Mouse (Mus musculus) embryonic fibroblast, embryonic 13.5 days (primary cell): Measurements from ENCODE around the gene Adra1b. TPM values are rescaled to one million over a fixed set of nuclear protein-coding genes. Genes with fewer than 3 reads are reported as not detected.
A peak's percentile ranks its signal among the peaks of the same experiment; 100 is the strongest.

ENCODE experiments used
- H3K27ac ChIP-seq: 2 replicates; pipeline ENCODE4 v1.5.1; 2012; ENCODE audit warnings: low read length, control low read depth, inconsistent platforms; ENCODE audit not compliant: insufficient read depth
- H3K4me1 ChIP-seq: 2 replicates; pipeline ENCODE4 v1.6.1; 2011; ENCODE audit warnings: low read length; ENCODE audit not compliant: control insufficient read depth, insufficient read depth
- H3K4me3 ChIP-seq: 2 replicates; pipeline ENCODE4 v1.5.1; 2011; ENCODE audit warnings: mild to moderate bottlenecking, control low read depth, low read length; ENCODE audit not compliant: insufficient read depth
- CTCF ChIP-seq: IDR thresholded peaks from 2 replicates; pipeline ENCODE4 v1.5.1; 2011; ENCODE audit warnings: mild to moderate bottlenecking, control low read depth, low read length, moderate library complexity, borderline replicate concordance; ENCODE audit not compliant: insufficient read depth
- POLR2A ChIP-seq: IDR thresholded peaks from 2 replicates; pipeline ENCODE4 v1.6.1; 2011; ENCODE audit warnings: low read depth, mild to moderate bottlenecking, control low read depth, low read length, moderate library complexity
- polyA plus RNA-seq: library from polyadenylated mRNA; stranded (reverse); fragments of >200 nt; gene quantifications from 2 replicates; pipeline ENCODE4 v1.2.4, GENCODE M21; 2011; ENCODE audit warnings: low read depth; ENCODE audit not compliant: missing spikeins, insufficient read length

The Adra1b gene
- polyA plus RNA-seq, 1 experiment, result 2.7 TPM

DNA sequence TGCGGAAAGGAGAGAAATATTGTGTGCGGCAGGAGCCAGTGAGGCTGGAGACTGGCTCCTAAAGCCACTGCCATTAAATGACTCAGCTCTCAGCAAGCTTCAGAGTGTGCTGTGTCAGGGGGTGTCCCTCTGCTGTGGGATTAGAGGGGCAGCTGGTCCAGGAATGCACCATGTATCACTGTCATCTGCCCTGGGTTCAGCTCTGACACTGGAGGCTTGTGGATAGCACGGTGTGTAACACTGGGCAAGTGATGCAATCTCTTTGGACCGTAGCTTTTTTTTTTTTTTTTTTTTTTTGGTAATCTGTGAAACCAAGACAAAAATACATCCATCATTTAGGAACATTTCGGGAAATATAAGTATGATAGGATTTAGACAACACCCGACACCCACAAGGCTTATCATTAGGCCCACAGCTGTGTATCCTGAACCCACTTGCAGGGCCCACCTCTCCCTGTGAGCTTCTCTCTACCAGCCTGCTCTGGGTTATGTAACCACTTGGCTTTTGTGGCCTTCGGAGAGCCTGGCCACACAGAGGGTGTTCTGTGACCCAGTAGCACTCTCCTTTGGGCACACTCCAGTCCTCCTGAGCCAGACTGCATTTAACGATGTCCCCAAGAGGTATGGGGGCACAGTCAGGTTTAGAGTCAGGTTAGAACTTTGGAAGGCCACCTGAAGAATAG lies 26.3 kb upstream of the Adra1b start:
- TF ChIP-seq POLR2A, result no peak
- TF ChIP-seq CTCF, result no peak
- Histone ChIP-seq H3K4me3 (no peak overlapping the region), H3K4me1 (peaks cover 11% of the 10 kb centered on the region)

DNA sequence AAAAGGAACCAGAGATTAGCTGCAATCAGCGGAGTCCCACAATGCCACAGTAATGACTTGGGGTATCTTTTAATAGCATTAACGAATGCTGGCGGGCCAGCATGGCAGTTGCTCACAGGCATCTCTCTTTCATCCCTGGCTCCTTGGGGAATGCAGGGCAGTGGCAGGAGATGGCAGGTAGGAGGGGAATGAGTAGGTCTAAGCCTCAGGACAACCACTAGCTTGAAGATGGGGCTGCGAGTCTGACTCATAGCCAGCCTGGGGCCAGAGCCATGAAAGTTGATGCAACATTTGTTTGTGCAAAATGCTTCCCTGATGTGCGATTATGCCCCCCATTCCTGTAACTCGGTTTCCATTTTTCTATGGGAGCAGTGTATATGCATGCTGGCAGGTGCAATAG lies 25.2 kb upstream of the Adra1b start:
- Histone ChIP-seq H3K4me1 (peaks cover 15% of the 10 kb centered on the region), H3K27ac (no peak overlapping the region), H3K4me3 (no peak overlapping the region)
- TF ChIP-seq CTCF (no peak), POLR2A (no peak)

More for the DNA sequence above, 26.3 kb upstream of the Adra1b start:
- H3K27ac ChIP-seq, result peak overlapping the region; percentile 19; the same call in 1 of the 2 replicates

DNA sequence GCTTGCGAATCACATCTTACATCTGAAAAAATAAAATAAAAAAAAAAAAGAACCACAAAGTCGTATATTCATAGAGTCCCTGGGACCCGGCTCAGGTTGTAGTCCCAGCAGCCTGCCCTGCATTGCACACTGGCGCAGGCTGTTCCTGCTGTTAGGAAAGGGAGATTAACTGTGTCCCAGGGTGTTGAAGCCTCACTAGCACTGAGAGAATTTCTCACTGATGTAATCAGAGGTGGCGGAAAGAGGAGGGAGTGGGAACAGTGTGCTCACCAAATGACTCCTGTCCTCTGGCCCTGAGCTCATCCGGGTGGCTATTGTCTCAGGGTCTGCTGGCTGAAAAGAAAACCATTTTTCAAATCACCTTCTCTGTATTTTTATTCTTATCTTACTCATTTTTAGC lies 24.6 kb upstream of the Adra1b start:
- Histone ChIP-seq H3K4me1 (peaks cover 18% of the 10 kb centered on the region), H3K4me3 (no peak overlapping the region), H3K27ac (no peak overlapping the region)
- TF ChIP-seq CTCF, result no peak
- no peak for TF ChIP-seq POLR2A

DNA sequence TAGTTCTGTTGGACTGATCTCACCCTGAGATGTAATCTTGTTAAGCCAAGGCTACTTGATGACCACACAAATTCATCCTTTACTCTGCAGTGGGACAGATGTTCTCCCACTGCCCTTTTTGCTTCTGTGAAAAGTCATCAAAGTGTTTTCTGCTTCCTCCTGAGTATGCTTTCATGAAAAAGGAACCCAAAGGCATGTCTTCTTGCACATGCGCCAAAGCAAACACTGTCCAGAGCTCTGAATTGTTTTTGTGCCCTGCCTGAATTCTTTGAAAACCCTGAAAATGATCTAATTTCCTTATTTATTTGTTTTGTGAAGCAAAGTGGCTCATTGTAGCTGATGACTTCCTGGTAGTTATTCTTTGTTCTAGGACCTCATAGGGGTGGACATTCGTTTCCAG lies 20.7 kb upstream of the Adra1b start:
- H3K27ac ChIP-seq, result peak overlapping the region; percentile 54
- TF ChIP-seq CTCF (no peak), POLR2A (no peak)
- peaks cover 13% of the 10 kb centered on the region for H3K4me1 ChIP-seq
- no peak overlapping the region for H3K4me3 ChIP-seq

DNA sequence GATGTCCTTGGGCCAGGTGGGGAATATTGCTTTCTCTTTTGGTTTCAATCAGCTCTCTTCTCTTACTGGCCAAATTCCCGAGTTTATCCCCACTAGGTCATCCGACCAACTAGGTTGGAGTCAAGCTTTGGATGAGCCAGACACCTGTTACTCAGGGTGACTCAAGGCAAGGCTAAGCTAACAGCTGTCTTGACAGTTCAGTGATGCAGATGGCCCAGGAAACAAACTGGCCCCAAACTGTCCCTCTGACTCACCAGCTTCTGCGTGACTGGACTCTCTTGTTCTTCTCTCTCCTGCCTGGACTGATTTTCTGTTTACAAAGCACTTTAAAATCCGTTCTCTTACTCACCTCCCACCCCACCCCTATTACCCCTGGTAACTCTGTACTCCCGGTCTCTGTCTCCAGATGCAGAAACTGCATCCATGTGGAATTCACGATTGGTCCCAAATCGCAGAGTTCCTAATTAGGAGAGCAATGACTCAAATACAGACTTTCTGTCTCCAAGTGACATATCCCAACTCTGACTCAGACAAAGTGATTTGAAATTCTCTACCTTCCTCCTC lies 18.6 kb upstream of the Adra1b start:
- H3K27ac ChIP-seq, result peak overlapping the region; percentile 82
- peaks cover 13% of the 10 kb centered on the region for H3K4me1 ChIP-seq
- TF ChIP-seq CTCF, result no peak
- TF ChIP-seq POLR2A, result no peak

DNA sequence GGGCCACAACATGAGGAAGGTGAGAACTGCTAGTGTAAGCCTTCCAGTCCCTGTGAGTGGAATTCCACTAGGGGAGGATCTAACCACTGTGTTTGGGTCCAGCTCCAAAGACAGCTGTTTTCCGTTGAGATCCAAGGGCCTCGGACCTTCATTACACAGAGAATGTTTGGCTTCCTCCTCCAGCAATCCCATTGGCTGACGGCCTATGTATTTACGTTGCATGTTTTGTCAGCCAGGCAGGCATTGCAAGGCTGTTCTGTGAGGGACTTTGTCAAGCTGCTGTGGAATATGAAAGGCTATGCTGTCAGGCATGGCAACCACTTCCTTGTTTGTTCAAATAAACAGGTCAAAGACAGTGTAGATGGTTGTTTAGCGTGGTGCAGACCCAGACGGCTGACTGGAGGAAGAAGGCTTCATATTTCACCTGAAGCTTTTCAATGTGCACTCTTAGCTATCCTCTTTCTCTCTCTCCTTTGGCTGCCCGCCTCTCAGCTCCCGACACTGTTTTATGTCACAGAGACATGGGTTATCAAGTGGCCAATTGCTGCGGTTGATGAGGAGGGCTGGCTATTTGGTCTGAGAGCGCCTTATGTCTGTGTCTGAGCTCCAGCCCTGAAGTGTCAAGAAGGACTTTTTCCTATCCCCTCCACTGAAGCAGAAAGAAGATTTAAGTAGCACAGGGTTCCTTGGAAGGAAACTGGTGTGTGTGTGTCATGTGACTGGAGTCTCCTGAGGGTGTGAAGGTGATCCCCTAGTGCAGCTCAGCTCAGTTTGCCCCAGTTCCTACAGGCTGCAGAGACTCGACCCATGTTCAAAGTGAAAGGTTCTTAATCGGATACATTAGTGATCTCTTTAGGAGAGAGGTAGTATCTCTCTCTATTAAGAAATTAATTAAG lies 13.8 kb upstream of the Adra1b start:
- no peak overlapping the region for H3K27ac ChIP-seq
- no peak for TF ChIP-seq POLR2A
- no peak for TF ChIP-seq CTCF
- H3K4me1 ChIP-seq, result no peaks in the 10 kb centered on the region
- no peak overlapping the region for H3K4me3 ChIP-seq

More for the DNA sequence above, 18.6 kb upstream of the Adra1b start:
- H3K4me3 ChIP-seq, result no peak overlapping the region

DNA sequence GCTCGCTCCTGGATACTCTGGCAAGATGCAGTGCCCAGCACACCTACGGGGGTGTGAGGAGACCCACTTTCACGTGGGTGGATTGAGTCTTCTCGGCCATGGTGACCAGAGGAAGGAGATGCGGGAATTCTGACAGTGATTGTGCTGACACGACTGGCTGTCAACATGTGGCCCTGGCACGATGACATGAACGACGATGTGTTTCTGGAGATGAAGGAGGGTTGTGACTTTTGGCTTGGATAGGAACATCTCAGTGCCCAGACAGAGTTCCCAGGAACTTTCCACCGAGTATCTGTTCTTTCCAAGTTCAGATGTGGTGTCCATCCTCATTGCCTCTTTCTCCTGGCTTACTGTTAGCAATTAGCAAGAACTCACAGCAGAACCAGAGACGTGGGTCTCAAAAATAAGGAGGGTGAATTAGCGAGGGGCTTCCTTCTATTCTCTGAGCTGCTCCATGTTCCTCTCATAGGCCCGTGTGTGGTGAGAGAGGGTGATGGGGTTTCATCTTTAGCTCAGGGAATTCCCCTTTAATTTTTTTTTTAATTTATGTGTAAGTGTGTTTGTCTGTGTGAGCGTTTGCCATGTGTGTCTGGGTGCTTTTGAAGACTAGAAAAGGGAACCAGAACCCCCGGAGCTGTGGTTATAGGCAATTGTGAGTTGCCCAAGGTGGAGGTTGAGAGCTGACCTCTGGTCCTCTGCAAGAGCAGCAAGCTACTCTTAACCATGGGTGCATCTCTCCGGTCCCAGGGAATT lies 11.3 kb upstream of the Adra1b start:
- H3K4me3 ChIP-seq, result no peak overlapping the region
- H3K27ac ChIP-seq, result no peak overlapping the region
- TF ChIP-seq POLR2A (no peak), CTCF (no peak)
- H3K4me1 ChIP-seq, result no peaks in the 10 kb centered on the region

DNA sequence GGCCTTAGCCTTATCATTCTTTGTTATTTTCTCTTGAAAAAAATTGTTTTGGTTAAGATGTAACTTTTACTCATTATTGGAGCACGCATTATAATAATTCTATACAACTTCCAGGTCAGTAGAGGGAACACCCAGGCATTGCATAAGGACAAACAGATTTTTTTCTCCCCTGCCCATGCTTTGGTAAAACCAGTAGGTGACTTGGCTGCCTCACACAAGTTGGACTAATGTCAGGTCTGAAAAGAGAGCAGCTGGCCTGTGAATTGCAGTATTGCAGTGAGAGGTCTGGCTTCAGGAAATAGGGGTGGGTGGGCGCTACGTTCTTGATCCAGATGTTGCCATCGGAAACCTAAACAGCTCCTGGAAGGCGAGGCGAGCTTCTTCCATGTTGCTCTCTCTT lies 10.6 kb upstream of the Adra1b start:
- TF ChIP-seq POLR2A, result no peak
- TF ChIP-seq CTCF, result no peak
- no peak overlapping the region for H3K4me3 ChIP-seq
- no peak overlapping the region for H3K27ac ChIP-seq
- H3K4me1 ChIP-seq, result no peaks in the 10 kb centered on the region

DNA sequence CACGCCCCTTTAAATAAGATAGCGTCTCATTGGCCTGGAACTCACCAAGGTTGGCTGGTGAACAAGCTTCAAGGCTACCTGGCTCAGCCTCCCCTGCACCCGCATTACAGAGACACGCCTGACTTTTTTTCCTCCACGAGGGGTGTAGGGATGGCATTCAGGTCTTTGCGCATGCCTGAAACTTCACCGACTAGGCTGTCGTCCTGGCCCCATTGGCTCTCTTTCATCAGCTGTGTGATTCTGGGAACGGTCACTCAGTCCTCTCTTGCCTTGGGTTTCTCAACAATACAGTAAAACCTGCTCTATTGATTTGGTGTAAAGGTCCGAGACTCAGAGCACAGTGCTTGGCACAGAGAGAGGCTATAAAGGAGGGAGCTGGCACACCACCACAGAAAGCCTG lies 2.3 kb upstream of the Adra1b start:
- H3K27ac ChIP-seq, result no peak overlapping the region
- no peak for TF ChIP-seq POLR2A
- TF ChIP-seq CTCF, result no peak
- H3K4me1 ChIP-seq, result no peaks in the 10 kb centered on the region
- H3K4me3 ChIP-seq, result no peak overlapping the region
